ENCODE assay signal across 17 mouse cellular contexts in the genomic region with DNA sequence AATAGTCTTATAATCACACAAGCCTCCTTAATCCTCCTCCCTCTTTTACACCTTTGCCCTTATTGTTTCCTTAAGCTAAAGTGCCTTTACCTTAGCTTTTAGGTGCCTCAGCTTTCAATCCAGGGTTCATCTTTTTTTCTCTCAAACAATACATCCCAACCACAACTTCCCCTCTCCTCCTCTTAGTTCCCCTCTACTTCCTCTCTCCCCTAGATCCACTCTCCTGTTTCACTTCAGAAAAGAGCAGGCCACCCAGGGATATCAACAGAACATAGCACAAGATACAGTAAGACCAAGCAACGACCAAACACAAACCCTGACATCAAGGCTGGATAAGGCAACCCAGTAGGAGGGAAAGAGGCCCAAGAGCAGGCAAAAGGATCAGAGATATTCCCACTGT. TPM values are rescaled to one million over a fixed set of nuclear protein-coding genes. Genes with fewer than 3 reads are reported as not detected.
"Had no signal": no experiment of that assay in that cellular context is flagged by ENCODE, and none has a peak within 500 bp of the region (broad histone marks: within the 10 kb centered on the region; RNA-seq: fewer than 3 reads in every experiment).

No protein-coding gene starts in this region.

- H3K27ac ChIP-seq: midbrain, embryonic 10.5 days; midbrain, embryonic 12.5 days; neural tube, embryonic 12.5 days had no signal

- H3K4me3 ChIP-seq: midbrain, embryonic 10.5 days; midbrain, embryonic 12.5 days; neural tube, embryonic 12.5 days had no signal

- H3K36me3 ChIP-seq: midbrain, embryonic 12.5 days; neural tube, embryonic 12.5 days had no signal

- H3K4me2 ChIP-seq: lung, embryonic 14.5 days; midbrain, embryonic 12.5 days; neural tube, embryonic 12.5 days had no signal

- H3K27me3 ChIP-seq: midbrain, embryonic 12.5 days; neural tube, embryonic 12.5 days had no signal

- H3K9me3 ChIP-seq: midbrain, embryonic 10.5 days; midbrain, embryonic 12.5 days; neural tube, embryonic 12.5 days had no signal

- DNase-seq: lung, adult 18-20 months; lung, embryonic 14.5 days; lung, postnatal 10 days; lung, postnatal 4 days; midbrain, embryonic 14.5 days; retina, postnatal 1 day; right cerebral cortex, adult 18-20 months; right cerebral cortex, postnatal 25 days; right cerebral cortex, postnatal 4 days; spleen, adult 18-20 months; thymus, adult 18-20 months; thymus, postnatal 14 days; thymus, postnatal 36 days had no signal

- H3K9ac ChIP-seq: lung, embryonic 14.5 days; midbrain, embryonic 12.5 days; neural tube, embryonic 12.5 days had no signal

- H3K4me1 ChIP-seq: midbrain, embryonic 10.5 days; midbrain, embryonic 12.5 days; neural tube, embryonic 12.5 days had no signal

RNA-seq across cellular contexts. Expression of gene Pcyt1b, which starts 52.4 kb away (rescaled TPM):
- total RNA-seq: monocyte, adult 5-6 weeks had no signal
